Mouse (Mus musculus) layer of hippocampus, postnatal 14 days (tissue): Measurements from ENCODE around the gene Slc9b2. TPM values are rescaled to one million over a fixed set of nuclear protein-coding genes. Genes with fewer than 3 reads are reported as not detected.

Experiments
- DNase-seq, 2 experiments: peaks; one replicate each; pipeline ENCODE4 v3.0.0; 2021 to 2022; ENCODE audit warnings: low spot score in 2 of 2, mixed read lengths in 1 of 2
- long read RNA-seq, 2 experiments: library from polyadenylated mRNA; stranded (forward); transcript quantifications; one replicate each; pipeline ENCODE4 v2.0.0; 2021
- total RNA-seq, 2 experiments: library from RNA; stranded (reverse); gene quantifications; 2 replicates each; pipeline ENCODE4 v1.2.3; 2021

Slc9b2 gene
- 1 to 10 TPM; 3.1 to 4.0 TPM for total RNA-seq
- long read RNA-seq, experiment 1, partial matches to known transcripts: 1 of 1 reads
- long read RNA-seq, experiment 1, other reads (novel, unspliced or antisense): 0 of 1 reads
- long read RNA-seq, experiment 2, full-length matches to known transcripts: 1 of 2 reads
- long read RNA-seq, experiment 2, partial matches to known transcripts: 0 of 2 reads
- long read RNA-seq, experiment 2, other reads (novel, unspliced or antisense): 1 of 2 reads

DNA sequence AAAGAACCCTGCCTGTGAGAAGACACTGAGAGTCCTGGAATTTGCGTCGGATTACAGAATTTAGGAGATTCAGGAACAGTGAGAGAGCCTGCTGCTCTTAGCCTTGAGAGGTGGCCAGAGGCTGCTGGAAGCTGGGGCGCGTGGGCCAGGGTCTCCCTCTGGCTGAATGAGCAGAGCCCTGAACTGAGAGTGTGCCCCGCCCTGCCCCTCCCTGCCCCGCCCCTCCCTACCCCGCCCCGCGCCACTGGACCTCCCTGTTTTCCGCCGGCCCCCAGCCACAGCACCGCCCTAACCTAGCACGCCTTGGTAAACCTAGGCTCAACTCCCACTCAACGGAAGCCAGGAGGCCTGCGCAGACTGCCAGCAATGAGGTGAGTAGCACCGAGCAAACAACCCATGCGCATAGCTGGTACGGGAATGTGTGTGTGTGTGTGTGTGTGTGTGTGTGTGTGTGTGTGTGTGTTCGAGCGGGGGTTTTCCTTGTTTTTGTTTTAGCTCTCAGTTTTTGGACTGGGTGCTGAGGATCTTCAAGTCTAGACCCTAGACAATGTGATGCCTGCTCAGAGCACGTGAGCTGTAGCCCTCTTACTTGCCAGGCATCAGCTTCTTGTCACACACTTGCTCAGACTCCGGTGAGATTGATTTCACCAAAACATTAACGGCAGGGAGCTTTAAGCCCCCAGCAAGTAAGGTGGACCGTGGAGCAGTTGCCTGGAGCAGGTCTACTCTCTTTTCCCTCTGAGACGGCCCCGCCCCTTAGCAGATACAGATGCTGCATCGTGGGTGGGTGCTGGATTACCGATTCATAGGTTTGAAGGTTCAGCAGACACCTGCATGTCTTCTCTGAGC is at the start of gene Slc9b2:
TSS of gene Slc9b2 (plus strand) at position 290 of the 849 bp plus-strand sequence.
- no peak for DNase-seq

DNA sequence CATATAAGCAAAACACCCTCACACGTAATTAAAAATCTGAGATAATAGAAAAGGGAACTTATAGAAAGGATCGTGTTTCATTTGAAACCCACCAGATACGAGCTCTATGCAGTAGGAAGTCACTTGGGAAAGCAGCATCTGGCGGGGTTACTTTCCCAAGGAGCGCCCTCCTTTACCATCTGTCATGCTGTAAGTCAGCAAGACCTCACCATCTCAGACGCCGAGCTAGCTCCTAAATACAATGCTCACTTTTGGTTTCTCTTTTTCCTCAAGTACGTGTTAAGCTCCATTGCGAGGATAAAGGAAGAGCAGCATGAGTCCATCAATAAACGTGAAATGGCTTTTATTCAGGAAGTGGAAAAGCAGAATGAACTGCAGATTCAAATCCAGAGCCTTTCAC is 48.6 kb upstream of the Slc9b2 start:
- no peak for DNase-seq

GRCm38 (mm10) chr3:135260233-135260632 is 47.3 kb upstream of the Slc9b2 start:
- DNase-seq: no peak

- no peak for DNase-seq
Observed at GRCm38 (mm10) chr3:135268616-135269015, 38.9 kb upstream of the Slc9b2 start.

- DNase-seq: no peak
Observed at GRCm38 (mm10) chr3:135269391-135269990, 38.0 kb upstream of the Slc9b2 start.

DNA sequence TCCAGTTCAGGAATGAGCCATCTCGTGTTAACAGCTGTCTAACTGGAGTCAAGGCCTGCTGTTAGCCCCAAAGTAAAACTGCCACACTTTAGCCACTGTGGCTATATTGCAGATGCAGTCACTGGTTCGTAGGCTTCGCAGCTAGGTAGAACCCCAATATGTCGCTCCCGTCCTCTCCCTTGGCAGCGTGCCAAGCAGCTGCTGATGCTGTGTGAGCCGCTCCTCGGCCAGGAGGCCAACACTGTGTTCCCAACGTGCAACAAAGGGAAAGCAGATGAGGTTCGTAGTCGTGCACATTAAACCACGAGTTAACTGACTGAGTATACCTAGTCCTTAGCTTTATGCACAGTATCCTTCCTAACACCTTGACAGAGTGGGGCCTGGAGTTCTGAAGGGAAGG is 34.9 kb upstream of the Slc9b2 start:
- no peak for DNase-seq

- no peak for DNase-seq
Observed at GRCm38 (mm10) chr3:135273047-135273446, 34.5 kb upstream of the Slc9b2 start.

DNA sequence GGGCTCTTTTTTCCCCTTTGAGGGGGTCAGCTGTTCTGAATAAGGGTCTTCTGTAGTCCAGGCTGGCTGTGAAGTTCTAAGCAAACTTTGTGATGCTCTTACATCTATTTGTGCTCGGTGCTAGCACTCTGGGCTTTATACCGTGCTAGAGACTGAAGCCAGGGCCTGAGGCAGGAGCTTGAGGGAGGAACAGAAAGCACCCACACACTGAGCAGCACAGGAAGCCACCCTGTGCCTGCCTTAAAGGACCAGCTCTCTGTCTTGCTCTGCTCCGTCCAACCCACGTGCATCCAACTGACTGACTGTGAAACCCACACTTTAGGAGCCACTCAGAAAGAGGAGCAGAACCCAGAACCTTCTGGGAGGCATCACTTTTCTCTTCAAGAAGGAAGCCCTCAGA is 27.3 kb upstream of the Slc9b2 start:
- DNase-seq: no peak

- peak; percentile 76 to 87 for DNase-seq
Observed at GRCm38 (mm10) chr3:135280669-135281415, 26.7 kb upstream of the Slc9b2 start, which contains the start of gene Bdh2. Gene Bdh2 (plus strand): TSS chr3:135281221.

GRCm38 (mm10) chr3:135281701-135282100 is 25.8 kb upstream of the Slc9b2 start:
- DNase-seq: no peak

- no peak for DNase-seq
Observed at GRCm38 (mm10) chr3:135285256-135285655, 22.2 kb upstream of the Slc9b2 start.

GRCm38 (mm10) chr3:135285807-135286206 is 21.7 kb upstream of the Slc9b2 start:
- no peak for DNase-seq

GRCm38 (mm10) chr3:135288138-135288750 is 19.3 kb upstream of the Slc9b2 start:
- no peak for DNase-seq

DNA sequence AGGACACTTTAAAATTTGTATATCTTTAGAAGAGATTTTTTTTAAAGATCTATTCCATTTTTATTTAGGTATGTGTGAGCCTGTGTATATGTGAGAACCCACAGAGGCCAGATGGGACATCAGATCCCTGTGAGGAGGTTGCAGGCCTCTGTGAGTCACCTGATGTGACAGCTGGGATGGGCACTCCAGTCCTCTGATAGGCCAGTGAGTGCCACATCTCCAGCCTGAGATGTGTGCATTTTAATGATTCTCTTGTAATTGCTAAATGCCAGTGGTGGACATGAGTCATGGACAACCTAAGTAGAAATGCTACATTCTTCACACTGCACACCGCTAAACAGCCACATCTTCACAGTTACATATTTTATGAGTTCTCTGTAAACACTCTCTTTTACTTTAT is 18.4 kb upstream of the Slc9b2 start:
- no peak for DNase-seq

DNA sequence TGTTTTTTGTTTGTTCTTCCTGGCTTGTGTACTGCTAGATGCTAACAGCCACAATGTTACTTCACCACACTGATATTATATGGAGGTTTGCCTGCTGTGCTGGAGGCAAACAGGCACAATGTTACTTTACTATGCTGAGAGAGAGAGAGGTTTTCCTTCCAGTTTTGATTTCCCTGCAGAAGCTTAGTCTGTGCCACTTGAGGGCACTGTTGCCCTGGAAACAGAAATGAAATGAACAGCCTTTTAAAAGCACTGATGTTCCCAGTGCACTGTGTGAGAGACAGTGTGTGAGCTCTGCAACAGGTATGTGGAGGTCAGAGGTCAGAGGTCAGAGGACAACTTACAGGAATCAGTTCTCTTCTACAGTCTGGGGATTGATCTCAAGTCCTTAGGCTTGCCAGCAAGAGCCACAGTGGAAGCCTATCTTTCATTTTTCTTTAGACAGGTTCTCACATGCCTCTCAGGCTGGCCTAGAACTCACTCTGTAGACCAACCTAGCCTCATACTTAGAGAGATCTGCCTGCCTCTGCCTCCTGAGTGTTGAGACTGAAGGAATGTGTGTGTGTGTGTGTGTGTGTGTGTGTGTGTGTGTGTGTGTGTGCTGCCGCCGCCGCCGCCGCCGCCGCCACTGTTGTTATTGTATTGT is 17.1 kb upstream of the Slc9b2 start:
- DNase-seq: peak; percentile 50 to 70

GRCm38 (mm10) chr3:135293703-135294102 is 13.8 kb upstream of the Slc9b2 start:
- DNase-seq: peak; percentile 29 to 36

DNA sequence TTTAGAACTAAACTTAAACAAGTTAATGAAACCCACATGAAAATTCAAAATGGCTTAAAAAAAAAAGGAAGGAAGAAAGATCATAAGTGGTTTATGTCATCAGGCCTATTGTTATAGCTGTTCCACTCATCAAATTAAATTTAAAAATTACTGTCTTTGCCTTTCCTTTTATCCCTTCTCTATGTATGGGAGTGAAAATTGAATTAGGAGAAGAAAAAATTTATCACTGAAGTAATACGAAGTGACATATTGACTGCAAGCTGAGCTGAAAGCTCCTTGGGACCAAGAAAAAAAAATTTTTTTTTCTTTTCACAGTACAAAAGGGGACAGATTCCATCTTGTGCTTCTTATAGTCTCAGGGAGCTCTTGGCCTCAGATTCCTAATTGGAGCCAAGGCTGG is 11.9 kb upstream of the Slc9b2 start:
- DNase-seq: no peak

GRCm38 (mm10) chr3:135298560-135298959 is 8.9 kb upstream of the Slc9b2 start:
- DNase-seq: no peak

DNA sequence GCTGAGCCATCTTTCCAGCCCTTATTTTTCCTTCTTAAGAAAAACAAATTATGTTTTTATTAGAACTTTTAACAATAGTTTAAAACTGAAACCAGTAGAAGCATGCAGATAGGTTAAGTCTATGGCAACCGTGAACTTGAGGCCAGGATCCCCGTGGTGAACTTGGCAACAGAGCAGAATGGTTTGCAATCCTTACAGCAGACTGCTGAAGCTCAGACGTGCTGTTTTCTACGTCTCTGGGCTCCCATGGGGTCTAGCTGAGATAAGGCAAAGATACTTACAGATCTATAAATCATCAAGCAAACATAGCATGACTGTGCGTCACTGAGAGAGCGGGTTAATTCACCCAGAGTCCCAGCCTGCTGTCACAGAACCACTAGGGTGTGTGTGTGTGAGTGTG is 7.4 kb upstream of the Slc9b2 start:
- no peak for DNase-seq

DNA sequence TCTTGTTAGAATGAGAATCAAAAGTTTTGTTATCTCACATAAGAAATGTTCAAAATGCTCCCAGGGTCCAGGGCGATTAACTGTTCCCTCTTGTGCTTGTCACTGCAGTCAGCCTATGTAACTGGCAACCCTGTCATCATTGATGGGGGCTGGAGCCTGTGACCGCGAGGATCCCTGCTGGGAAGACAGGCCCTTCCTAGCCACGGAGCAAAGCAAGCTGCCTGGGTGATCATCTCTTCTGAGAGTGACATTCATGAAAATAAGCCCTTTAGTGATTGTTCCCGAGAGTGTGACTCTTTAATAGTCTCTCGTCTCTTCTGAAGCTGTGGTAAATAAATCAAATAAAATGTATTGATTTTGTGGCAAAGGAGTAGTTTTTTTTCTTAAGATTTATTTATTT is 3.4 kb upstream of the Slc9b2 start:
- no peak for DNase-seq
